Mouse (Mus musculus): ENCODE results near the gene Zfp978. TPM values are rescaled to one million over a fixed set of nuclear protein-coding genes. Genes with fewer than 3 reads are reported as not detected.
"Not testable (repeated sequence)": the region's sequence is repeated elsewhere in the genome, so short reads cannot be mapped to it uniquely, and the experiment has no call there.

Gene Zfp978
- polyA plus RNA-seq, 1 experiment from 2014 or later: not detected

- H3K9me3 ChIP-seq (ENCODE audit: control insufficient read depth, low read length): peaks cover 22% of the 10 kb centered on the region
- H3K36me3 ChIP-seq (ENCODE audit: control insufficient read depth, insufficient read depth, low read length); H3K4me1 ChIP-seq (replicated peaks; ENCODE audit: control insufficient read depth, insufficient read depth, low read length); H3K4me2 ChIP-seq (ENCODE audit: low read length); H3K27ac ChIP-seq (ENCODE audit: low read depth); ATAC-seq (replicated peaks; ENCODE audit: low FRiP score, low TSS enrichment, low read depth); H3K4me3 ChIP-seq (ENCODE audit: low read depth, low read length); H3K27me3 ChIP-seq (replicated peaks; ENCODE audit: control insufficient read depth, insufficient read depth, low read length); DNase-seq (ENCODE audit: low spot score); H3K9ac ChIP-seq (ENCODE audit: low read length): not testable (repeated sequence)
- 48% methylated on average over 3 of the region's 3 CpGs for WGBS
Measured at GRCm38 (mm10) chr4:147424404-147424803, 63.3 kb downstream of the Zfp978 start.

GRCm38 (mm10) chr4:147425615-147426347, 64.7 kb downstream of the Zfp978 start:
- not testable (repeated sequence) for H3K4me3 ChIP-seq (ENCODE audit: low read depth, low read length); H3K27me3 ChIP-seq (replicated peaks; ENCODE audit: control insufficient read depth, insufficient read depth, low read length); H3K4me1 ChIP-seq (replicated peaks; ENCODE audit: control insufficient read depth, insufficient read depth, low read length); H3K4me2 ChIP-seq (ENCODE audit: low read length); H3K36me3 ChIP-seq (ENCODE audit: control insufficient read depth, insufficient read depth, low read length); H3K27ac ChIP-seq (ENCODE audit: low read depth); H3K9ac ChIP-seq (ENCODE audit: low read length); ATAC-seq (replicated peaks; ENCODE audit: low FRiP score, low TSS enrichment, low read depth)
- peak; percentile 66 for DNase-seq (ENCODE audit: low spot score)
- peaks cover 29% of the 10 kb centered on the region for H3K9me3 ChIP-seq (ENCODE audit: control insufficient read depth, low read length)
- 50% methylated on average over 5 of the region's 5 CpGs for WGBS

- Histone ChIP-seq H3K36me3 (ENCODE audit: control insufficient read depth, insufficient read depth, low read length) (no peaks in the 10 kb centered on the region), H3K9me3 (ENCODE audit: control insufficient read depth, low read length) (peaks cover 32% of the 10 kb centered on the region), H3K4me3 (ENCODE audit: low read depth, low read length) (no peak overlapping the region), H3K4me1 (replicated peaks; ENCODE audit: control insufficient read depth, insufficient read depth, low read length) (no peaks in the 10 kb centered on the region), H3K27ac (ENCODE audit: low read depth) (no peak overlapping the region), H3K27me3 (replicated peaks; ENCODE audit: control insufficient read depth, insufficient read depth, low read length) (no peaks in the 10 kb centered on the region), H3K9ac (ENCODE audit: low read length) (no peak overlapping the region), H3K4me2 (ENCODE audit: low read length) (no peak overlapping the region)
- DNase-seq (ENCODE audit: low spot score): no peak
- no peak for ATAC-seq (replicated peaks; ENCODE audit: low FRiP score, low TSS enrichment, low read depth)
Measured at GRCm38 (mm10) chr4:147430651-147431050, 69.5 kb downstream of the Zfp978 start.

- ATAC-seq (replicated peaks; ENCODE audit: low FRiP score, low TSS enrichment, low read depth): peak; percentile 13; the same call in 1 of the 2 replicates
- not testable (repeated sequence) for H3K4me3 ChIP-seq (ENCODE audit: low read depth, low read length); H3K4me2 ChIP-seq (ENCODE audit: low read length); DNase-seq (ENCODE audit: low spot score); H3K4me1 ChIP-seq (replicated peaks; ENCODE audit: control insufficient read depth, insufficient read depth, low read length); H3K36me3 ChIP-seq (ENCODE audit: control insufficient read depth, insufficient read depth, low read length); H3K27ac ChIP-seq (ENCODE audit: low read depth); H3K9ac ChIP-seq (ENCODE audit: low read length); H3K27me3 ChIP-seq (replicated peaks; ENCODE audit: control insufficient read depth, insufficient read depth, low read length)
- 73% methylated on average over 3 of the region's 3 CpGs for WGBS
- peaks cover 34% of the 10 kb centered on the region for H3K9me3 ChIP-seq (ENCODE audit: control insufficient read depth, low read length)
Measured at GRCm38 (mm10) chr4:147431696-147432442, 70.8 kb downstream of the Zfp978 start.

GRCm38 (mm10) chr4:147432443-147432790, 71.3 kb downstream of the Zfp978 start:
- Histone ChIP-seq H3K9me3 (ENCODE audit: control insufficient read depth, low read length) (peaks cover 38% of the 10 kb centered on the region), H3K4me3 (ENCODE audit: low read depth, low read length) (no peak overlapping the region), H3K4me1 (replicated peaks; ENCODE audit: control insufficient read depth, insufficient read depth, low read length) (no peaks in the 10 kb centered on the region), H3K27ac (ENCODE audit: low read depth) (no peak overlapping the region), H3K4me2 (ENCODE audit: low read length) (no peak overlapping the region), H3K27me3 (replicated peaks; ENCODE audit: control insufficient read depth, insufficient read depth, low read length) (no peaks in the 10 kb centered on the region), H3K36me3 (ENCODE audit: control insufficient read depth, insufficient read depth, low read length) (no peaks in the 10 kb centered on the region), H3K9ac (ENCODE audit: low read length) (no peak overlapping the region)
- WGBS: 90% methylated on average over 1 of the region's 1 CpGs
- no peak for ATAC-seq (replicated peaks; ENCODE audit: low FRiP score, low TSS enrichment, low read depth)
- DNase-seq (ENCODE audit: low spot score): no peak

GRCm38 (mm10) chr4:147433017-147433416, 71.9 kb downstream of the Zfp978 start:
- no peak overlapping the region for H3K9ac ChIP-seq (ENCODE audit: low read length)
- peaks cover 38% of the 10 kb centered on the region for H3K9me3 ChIP-seq (ENCODE audit: control insufficient read depth, low read length)
- H3K27me3 ChIP-seq (replicated peaks; ENCODE audit: control insufficient read depth, insufficient read depth, low read length): no peaks in the 10 kb centered on the region
- WGBS: 41% methylated on average over 3 of the region's 3 CpGs
- ATAC-seq (replicated peaks; ENCODE audit: low FRiP score, low TSS enrichment, low read depth) (no peak), DNase-seq (ENCODE audit: low spot score) (no peak)
- no peak overlapping the region for H3K27ac ChIP-seq (ENCODE audit: low read depth)
- H3K4me1 ChIP-seq (replicated peaks; ENCODE audit: control insufficient read depth, insufficient read depth, low read length): no peaks in the 10 kb centered on the region
- H3K4me3 ChIP-seq (ENCODE audit: low read depth, low read length): no peak overlapping the region
- H3K4me2 ChIP-seq (ENCODE audit: low read length): no peak overlapping the region
- no peaks in the 10 kb centered on the region for H3K36me3 ChIP-seq (ENCODE audit: control insufficient read depth, insufficient read depth, low read length)

- H3K4me2 ChIP-seq (ENCODE audit: low read length): no peak overlapping the region
- peaks cover 37% of the 10 kb centered on the region for H3K9me3 ChIP-seq (ENCODE audit: control insufficient read depth, low read length)
- no peaks in the 10 kb centered on the region for H3K27me3 ChIP-seq (replicated peaks; ENCODE audit: control insufficient read depth, insufficient read depth, low read length)
- H3K36me3 ChIP-seq (ENCODE audit: control insufficient read depth, insufficient read depth, low read length): no peaks in the 10 kb centered on the region
- ATAC-seq (replicated peaks; ENCODE audit: low FRiP score, low TSS enrichment, low read depth): 0 out of 2 replicates have a peak, but pooled peaks have one; percentile 13
- H3K4me1 ChIP-seq (replicated peaks; ENCODE audit: control insufficient read depth, insufficient read depth, low read length): no peaks in the 10 kb centered on the region
- DNase-seq (ENCODE audit: low spot score): no peak
- WGBS: 50% methylated on average over 2 of the region's 2 CpGs
- H3K27ac ChIP-seq (ENCODE audit: low read depth): no peak overlapping the region
- no peak overlapping the region for H3K9ac ChIP-seq (ENCODE audit: low read length)
- H3K4me3 ChIP-seq (ENCODE audit: low read depth, low read length): no peak overlapping the region
Measured at GRCm38 (mm10) chr4:147433874-147434273, 72.8 kb downstream of the Zfp978 start.
